Mouse (Mus musculus) kidney, adult 18-20 months (tissue): ENCODE measurements around the gene 0610010K14Rik.
A peak's percentile ranks its signal among the peaks of the same experiment; 100 is the strongest.

ENCODE experiments used
- DNase-seq: peaks from one replicate; pipeline ENCODE4 v3.0.0; 2021

Gene 0610010K14Rik

GRCm38 (mm10) chr11:70237457-70238167 is at the start of gene 0610010K14Rik:
0610010K14Rik (minus strand) TSS chr11:70237914.
- peak; percentile 97 for DNase-seq

GRCm38 (mm10) chr11:70285686-70286085 is 48.0 kb upstream of the 0610010K14Rik start:
- DNase-seq, result no peak

DNA sequence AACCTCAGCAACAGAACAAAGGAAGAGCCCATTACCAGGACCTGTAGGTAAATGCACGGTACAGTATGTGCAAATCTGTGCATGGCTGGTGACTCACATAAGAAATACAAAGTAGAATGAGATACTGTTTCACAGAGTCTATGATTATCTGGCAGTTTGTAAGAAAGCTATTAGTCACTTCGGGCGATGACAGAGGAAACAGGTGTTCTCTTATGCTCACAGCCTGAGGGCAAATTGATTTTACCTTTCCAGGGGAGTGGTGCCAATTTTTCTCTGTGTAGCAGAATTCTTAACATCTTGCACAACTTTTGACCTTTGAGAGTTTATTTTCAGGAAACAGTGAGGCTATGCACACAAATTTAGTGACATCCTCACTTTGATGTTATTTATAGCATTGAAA is 47.0 kb upstream of the 0610010K14Rik start:
- DNase-seq, result no peak

GRCm38 (mm10) chr11:70283666-70284065 is 46.0 kb upstream of the 0610010K14Rik start:
- DNase-seq, result peak; percentile 29

GRCm38 (mm10) chr11:70280441-70280840 is 42.7 kb upstream of the 0610010K14Rik start:
- no peak for DNase-seq

- no peak for DNase-seq
Observed at GRCm38 (mm10) chr11:70278961-70279360, 41.2 kb upstream of the 0610010K14Rik start.

DNA sequence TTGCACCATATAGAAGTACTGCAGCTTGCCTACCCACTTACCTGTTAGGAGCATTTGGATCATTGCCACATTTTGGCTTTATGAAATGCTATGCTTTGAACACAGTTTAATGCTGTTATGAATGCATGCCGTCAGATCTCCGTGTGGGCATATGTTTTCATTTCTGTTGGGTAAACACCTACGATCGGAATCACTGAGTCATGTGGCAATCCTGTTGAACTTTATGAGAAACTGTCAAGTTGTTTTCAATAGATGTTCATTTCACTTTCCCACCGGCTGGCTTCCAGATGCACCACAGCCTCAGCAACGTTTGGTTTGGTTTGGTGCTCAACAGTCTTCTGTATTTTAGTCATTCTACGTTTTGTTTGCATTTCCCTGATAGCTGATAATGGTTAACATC is 33.9 kb upstream of the 0610010K14Rik start:
- no peak for DNase-seq

- DNase-seq, result no peak
Observed at GRCm38 (mm10) chr11:70266405-70266804, 28.7 kb upstream of the 0610010K14Rik start.

DNA sequence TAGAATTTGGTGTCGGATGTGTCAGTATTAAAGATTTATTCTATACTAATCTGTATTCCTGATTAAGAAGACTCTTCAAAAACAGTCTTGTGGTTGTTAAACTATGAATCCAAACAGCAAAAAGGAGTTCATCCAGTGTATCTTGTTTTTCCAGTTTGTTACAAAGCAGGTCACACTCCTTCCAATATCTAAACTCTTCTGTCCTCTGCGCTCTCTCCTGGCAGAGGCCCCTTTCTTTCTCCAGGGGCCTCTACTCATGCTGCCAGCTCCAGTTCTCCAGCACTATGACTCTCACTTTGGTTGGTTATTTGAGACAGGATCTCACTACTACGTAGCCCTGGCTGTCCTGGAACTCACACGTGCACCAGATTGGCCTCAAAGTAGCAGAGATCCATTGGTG is 28.1 kb upstream of the 0610010K14Rik start:
- no peak for DNase-seq

DNA sequence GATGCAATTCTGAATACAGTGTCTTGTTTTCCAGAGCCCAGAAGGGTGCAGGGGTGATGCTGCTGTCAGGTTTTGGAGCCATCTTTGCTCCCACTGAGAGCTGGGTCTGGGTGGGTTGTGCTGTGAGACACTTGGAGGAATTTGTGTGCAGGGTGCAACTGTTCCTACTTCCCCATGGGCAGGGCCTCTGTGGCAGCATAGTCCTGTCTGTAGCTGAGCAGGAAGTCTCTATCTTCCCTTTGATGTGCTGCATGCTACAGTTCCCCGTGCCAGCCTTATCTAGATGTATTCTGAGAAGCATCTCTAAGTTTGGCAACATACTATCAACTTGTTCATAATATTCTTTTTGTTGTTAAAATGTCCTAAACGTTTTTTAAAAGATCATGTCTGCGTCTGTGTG is 27.5 kb upstream of the 0610010K14Rik start:
- no peak for DNase-seq

GRCm38 (mm10) chr11:70259035-70259434 is 21.3 kb upstream of the 0610010K14Rik start:
- DNase-seq, result no peak

DNA sequence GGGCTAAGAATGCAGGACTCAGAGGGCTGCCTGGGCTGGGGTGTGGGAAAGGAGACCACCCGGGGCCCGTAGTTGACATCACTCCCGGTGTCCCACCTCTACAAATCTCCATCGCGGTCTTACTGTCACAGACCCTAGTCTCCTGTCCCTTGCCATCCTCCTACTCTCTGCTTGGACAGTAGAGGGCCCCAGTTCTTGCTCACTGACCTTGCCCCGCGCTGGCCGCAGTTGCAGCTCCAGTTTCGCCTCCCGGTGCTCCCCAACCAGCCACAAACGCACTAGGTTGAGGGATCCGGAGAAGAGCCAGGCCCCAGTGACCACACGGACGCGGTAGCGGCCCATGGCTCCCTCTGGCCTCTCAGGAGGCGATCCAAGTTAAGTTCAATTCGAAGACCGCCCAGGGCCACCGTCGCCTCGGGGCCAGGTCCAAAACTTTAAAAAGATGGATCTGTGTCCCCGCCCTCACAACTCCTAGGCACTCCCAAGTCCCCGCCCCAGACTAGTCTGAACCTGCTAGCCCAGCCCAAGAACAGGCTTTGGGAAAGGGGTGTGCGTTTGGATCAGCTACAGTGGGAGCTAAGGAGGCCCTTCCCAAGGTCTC is 17.3 kb upstream of the 0610010K14Rik start, which contains the start of gene Alox12:
Alox12 (minus strand) TSS at position 423 of the 601 bp plus-strand sequence.
- DNase-seq, result peak; percentile 78

GRCm38 (mm10) chr11:70254337-70254736 is 16.6 kb upstream of the 0610010K14Rik start:
- peak; percentile 17 for DNase-seq

DNA sequence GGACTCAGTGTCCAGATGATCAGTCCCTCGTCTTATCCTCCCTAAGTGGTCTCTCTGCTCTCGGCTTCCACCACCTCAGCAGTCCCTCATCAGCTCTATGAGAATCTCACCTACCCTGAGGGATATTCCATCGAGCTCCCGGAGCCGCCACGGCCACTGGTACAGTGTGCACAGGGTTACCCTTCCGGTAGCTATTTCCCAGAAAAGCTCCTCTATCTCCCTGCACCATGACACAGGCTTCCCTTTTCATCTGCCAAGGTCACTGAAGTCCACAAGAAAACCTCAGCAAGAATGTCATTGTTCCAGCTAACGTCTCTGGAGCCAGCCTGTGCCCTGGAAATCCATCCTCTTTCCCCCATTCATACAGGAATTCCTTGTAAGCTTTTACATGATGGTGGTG is 14.1 kb upstream of the 0610010K14Rik start:
- no peak for DNase-seq

- no peak for DNase-seq
Observed at GRCm38 (mm10) chr11:70250150-70250549, 12.4 kb upstream of the 0610010K14Rik start.

GRCm38 (mm10) chr11:70247136-70247845 is 9.6 kb upstream of the 0610010K14Rik start:
- DNase-seq, result peak; percentile 65

DNA sequence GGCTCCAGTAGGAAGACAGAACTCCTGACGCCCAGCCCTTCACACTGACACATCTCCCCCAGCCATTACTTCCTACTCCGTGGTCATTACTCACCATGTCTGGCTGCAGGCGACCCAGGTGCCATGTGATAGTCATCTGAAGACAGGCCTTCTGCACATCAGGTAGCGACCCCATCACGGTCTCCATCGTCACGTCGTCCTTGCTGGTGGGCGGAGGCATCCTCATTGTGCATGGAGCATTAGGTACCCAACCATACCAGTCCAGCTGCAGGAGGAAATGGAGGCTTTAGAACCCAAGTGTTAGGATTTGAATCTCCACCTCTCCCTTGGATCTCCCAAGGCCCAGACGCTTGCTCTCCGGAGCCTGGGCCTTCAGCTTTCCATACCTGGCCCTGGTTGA is 4.9 kb upstream of the 0610010K14Rik start:
- no peak for DNase-seq

GRCm38 (mm10) chr11:70239541-70240279 is 2.0 kb upstream of the 0610010K14Rik start, which contains the start of the genes Gm21988 and Rnasek:
Gm21988 (minus strand) TSS chr11:70239830.
Rnasek (minus strand) TSS chr11:70239842.
- DNase-seq, result peak; percentile 93

DNA sequence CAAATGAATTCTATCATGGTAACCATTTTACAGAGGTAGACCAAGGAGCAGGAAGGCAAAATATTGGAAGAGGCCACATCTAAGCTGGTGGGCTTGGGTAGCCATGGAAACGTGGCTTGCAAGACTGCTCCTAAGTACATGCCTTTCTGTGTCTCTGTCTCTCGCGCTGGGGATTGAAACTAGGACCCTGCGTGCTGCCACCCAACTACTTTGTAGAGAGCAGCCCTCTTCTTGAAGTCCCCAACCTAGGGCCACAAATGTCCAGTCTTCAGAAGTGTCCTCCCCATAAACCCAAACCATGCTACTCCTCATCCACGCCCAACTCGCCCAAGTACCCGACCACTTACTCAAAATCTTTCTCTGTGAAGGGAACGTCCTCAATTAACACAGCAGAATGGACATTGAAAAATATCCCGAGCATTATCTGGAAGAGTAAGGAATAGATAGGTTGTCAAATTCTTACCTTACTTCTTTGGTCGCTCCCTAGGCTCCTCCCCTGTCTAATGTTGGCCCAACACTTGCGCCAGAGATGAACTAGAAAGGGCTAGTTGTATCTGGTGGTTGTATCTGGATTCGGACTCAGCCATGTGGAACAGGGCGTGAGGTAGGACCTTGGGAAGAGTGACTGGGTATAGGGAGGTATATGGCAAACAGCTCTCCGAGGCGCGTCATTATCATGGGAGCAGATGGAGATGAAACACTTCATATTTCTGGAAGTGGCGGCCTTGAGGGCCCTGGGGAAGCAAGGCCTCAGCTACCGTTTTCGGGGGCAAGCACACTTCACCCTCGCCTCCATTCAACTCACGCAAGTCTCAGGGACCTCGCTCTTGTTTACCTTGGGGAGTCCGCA is 1.1 kb upstream of the 0610010K14Rik start:
- peak; percentile 45 for DNase-seq

- DNase-seq, result no peak
Observed at GRCm38 (mm10) chr11:70236717-70237116, 997 bp downstream of the 0610010K14Rik start.

DNA sequence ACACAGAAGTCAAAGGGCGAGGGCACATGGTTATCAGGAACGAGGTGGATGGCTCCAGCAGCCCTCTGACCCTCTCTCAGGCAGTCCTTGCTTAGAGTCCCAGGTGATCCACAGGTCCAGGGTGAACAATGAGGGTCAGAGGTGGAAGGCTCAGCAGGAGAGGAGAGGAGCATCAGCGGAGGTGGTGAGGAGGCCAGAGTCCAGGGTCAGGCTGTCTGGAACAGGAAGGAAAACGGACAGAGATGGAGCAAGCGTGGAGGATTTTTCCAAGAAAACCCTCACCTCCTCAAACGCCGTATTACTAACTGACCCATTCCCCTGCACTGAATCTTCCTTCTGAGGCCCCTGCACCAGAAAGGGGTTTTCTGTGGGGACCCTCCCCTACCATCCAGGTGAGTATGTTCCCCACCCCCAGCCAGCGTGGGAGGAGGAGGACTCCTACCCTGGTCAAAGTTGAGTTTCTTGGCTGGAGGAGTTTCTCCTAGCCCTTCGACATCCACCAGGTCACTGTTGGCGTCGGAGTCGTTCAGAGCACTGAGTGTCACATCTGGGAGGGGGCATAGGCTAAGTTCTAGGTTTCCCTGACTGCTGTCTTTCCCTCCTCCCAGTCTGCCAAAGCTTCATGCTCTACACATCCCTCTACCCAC is 2.3 kb downstream of the 0610010K14Rik start:
- DNase-seq, result peak; percentile 33
